Mouse (Mus musculus): Measurements from ENCODE around the gene Pcna. TPM values are rescaled to one million over a fixed set of nuclear protein-coding genes. Genes with fewer than 3 reads are reported as not detected.
A peak's percentile ranks its signal among the peaks of the same experiment; 100 is the strongest.

Pcna gene
- total and polyA plus RNA-seq, 2 experiments from 2014 or later, result 124 to 141 TPM

GRCm38 (mm10) chr2:132264266-132264710 is 11.2 kb upstream of the Pcna start:
- H3K36me3 ChIP-seq (ENCODE audit: insufficient read depth), result no peaks in the 10 kb centered on the region
- peak overlapping the region; percentile 69 for H3K9ac ChIP-seq
- DNase-seq (no peak), ATAC-seq (no peak)
- no peak for TF ChIP-seq CTCF (IDR thresholded peaks at IDR 0.05; ENCODE audit: low read depth)
- peak overlapping the region; percentile 63 for H3K4me2 ChIP-seq (ENCODE audit: low read depth)
- H3K27me3 ChIP-seq (ENCODE audit: insufficient read depth, low read length), result no peaks in the 10 kb centered on the region
- no peak overlapping the region for H3K27ac ChIP-seq (ENCODE audit: low read depth, low read length)
- H3K4me3 ChIP-seq (ENCODE audit: low read depth, low read length), result peak overlapping the region; percentile 61
- H3K4me1 ChIP-seq (ENCODE audit: insufficient read depth), result peaks cover 12% of the 10 kb centered on the region
- no peaks in the 10 kb centered on the region for H3K9me3 ChIP-seq (ENCODE audit: low read length)
- WGBS, result 16% methylated on average over 6 of the region's 6 CpGs

- WGBS, result 6% methylated on average over 47 of the region's 47 CpGs
- no peak for TF ChIP-seq CTCF (IDR thresholded peaks at IDR 0.05; ENCODE audit: low read depth)
- Histone ChIP-seq H3K27me3 (ENCODE audit: insufficient read depth, low read length) (no peaks in the 10 kb centered on the region), H3K27ac (ENCODE audit: low read depth, low read length) (peak overlapping the region; percentile 79), H3K9me3 (ENCODE audit: low read length) (no peaks in the 10 kb centered on the region), H3K36me3 (ENCODE audit: insufficient read depth) (no peaks in the 10 kb centered on the region), H3K4me2 (ENCODE audit: low read depth) (peak overlapping the region; percentile 63), H3K4me3 (ENCODE audit: low read depth, low read length) (peak overlapping the region; percentile 61), H3K4me1 (ENCODE audit: insufficient read depth) (peaks cover 12% of the 10 kb centered on the region), H3K9ac (peak overlapping the region; percentile 69)
- ATAC-seq (peak; percentile 8; the same call in 1 of the 2 replicates), DNase-seq (peak; percentile 49)
Measured at GRCm38 (mm10) chr2:132263421-132264265, 10.5 kb upstream of the Pcna start.

DNA sequence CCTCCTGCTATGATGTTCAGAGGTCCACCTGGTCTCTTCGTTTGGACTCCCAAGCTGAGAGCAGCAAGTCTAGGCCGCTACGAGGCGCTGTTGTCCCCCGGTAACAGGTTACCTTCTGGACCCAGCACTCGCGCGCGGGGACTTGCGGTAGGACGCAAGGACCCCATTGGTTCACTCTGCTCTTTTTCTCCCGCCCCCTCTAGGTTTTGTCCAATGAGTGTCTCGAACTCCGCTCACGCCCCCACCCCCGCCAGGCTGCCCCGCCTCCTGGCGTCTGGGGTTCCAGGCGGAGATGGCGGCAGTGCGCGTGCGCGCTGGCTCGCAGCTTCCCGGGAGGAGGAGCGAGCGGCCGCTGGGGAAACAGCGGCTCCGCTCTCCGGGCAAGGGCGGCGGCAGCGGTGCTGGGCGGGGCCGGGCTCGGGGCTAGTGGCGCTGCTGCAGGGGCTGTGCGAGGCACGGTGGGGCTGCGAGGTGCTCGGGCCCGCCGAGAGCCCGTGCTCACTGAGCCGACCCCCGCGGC is 9.8 kb upstream of the Pcna start, which contains the start of gene Cds2:
Gene Cds2, plus strand, starts transcription at position 270 of the 520 bp plus-strand sequence.
- 5% methylated on average over 49 of the region's 49 CpGs for WGBS
- DNase-seq (peak; percentile 99), ATAC-seq (peak; percentile 99)
- Histone ChIP-seq H3K9me3 (ENCODE audit: low read length) (no peaks in the 10 kb centered on the region), H3K4me1 (ENCODE audit: insufficient read depth) (peaks cover 12% of the 10 kb centered on the region), H3K9ac (peak within 1 kb of the TSS; percentile 69), H3K4me3 (ENCODE audit: low read depth, low read length) (peak within 1 kb of the TSS; percentile 61), H3K36me3 (ENCODE audit: insufficient read depth) (no peaks in the 10 kb centered on the region), H3K27ac (ENCODE audit: low read depth, low read length) (peak within 1 kb of the TSS; percentile 79), H3K27me3 (ENCODE audit: insufficient read depth, low read length) (no peaks in the 10 kb centered on the region), H3K4me2 (ENCODE audit: low read depth) (peak within 1 kb of the TSS; percentile 63)
- TF ChIP-seq CTCF (IDR thresholded peaks at IDR 0.05; ENCODE audit: low read depth), result peak; percentile 89

DNA sequence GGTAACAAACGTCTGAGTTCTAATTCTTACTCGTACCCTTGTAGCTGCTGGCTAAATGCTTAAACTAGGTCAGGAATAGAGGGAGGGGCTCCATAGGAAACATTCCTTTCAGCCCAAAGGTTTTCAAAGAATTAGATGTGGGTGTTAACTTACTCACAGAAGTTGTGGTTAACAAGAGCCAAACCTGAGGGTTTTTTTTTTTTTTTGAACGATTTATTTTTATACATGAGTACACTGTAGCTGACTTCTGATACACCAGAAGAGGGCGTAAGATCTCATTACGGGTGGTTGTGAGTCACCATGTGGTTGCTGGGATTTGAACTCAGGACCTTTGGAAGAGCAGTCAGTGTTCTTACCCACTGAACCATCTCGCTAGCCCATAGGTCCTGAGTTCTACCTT is 9.1 kb upstream of the Pcna start:
- H3K4me2 ChIP-seq (ENCODE audit: low read depth), result no peak overlapping the region
- no peak for TF ChIP-seq CTCF (IDR thresholded peaks at IDR 0.05; ENCODE audit: low read depth)
- H3K9ac ChIP-seq, result no peak overlapping the region
- H3K27me3 ChIP-seq (ENCODE audit: insufficient read depth, low read length), result no peaks in the 10 kb centered on the region
- H3K9me3 ChIP-seq (ENCODE audit: low read length), result no peaks in the 10 kb centered on the region
- ATAC-seq, result no peak
- no peak overlapping the region for H3K4me3 ChIP-seq (ENCODE audit: low read depth, low read length)
- 73% methylated on average over 6 of the region's 6 CpGs for WGBS
- H3K27ac ChIP-seq (ENCODE audit: low read depth, low read length), result no peak overlapping the region
- no peak for DNase-seq
- H3K4me1 ChIP-seq (ENCODE audit: insufficient read depth), result peaks cover 12% of the 10 kb centered on the region
- no peaks in the 10 kb centered on the region for H3K36me3 ChIP-seq (ENCODE audit: insufficient read depth)

DNA sequence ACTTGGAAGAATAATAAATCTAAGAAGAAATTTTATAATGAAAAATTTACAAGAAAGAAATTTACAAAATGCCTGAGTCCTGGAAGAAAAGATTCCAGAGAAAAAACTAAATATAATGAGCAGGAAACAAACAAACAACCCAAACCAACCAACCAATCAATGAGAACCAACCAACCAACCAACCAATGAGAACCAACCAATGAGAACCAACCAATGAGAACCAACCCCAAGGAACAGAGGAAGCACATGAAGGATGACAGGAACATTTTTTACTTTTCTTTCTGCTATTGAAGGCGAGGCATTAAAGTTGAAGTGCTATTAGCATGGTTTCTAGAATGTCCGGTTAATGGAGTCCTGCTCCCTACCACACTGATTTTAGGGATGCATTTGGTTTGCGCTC is 7.5 kb upstream of the Pcna start:
- Histone ChIP-seq H3K4me1 (ENCODE audit: insufficient read depth) (peaks cover 12% of the 10 kb centered on the region), H3K27me3 (ENCODE audit: insufficient read depth, low read length) (no peaks in the 10 kb centered on the region), H3K36me3 (ENCODE audit: insufficient read depth) (no peaks in the 10 kb centered on the region), H3K9me3 (ENCODE audit: low read length) (no peaks in the 10 kb centered on the region), H3K4me2 (ENCODE audit: low read depth) (no peak overlapping the region), H3K9ac (no peak overlapping the region), H3K4me3 (ENCODE audit: low read depth, low read length) (no peak overlapping the region), H3K27ac (ENCODE audit: low read depth, low read length) (no peak overlapping the region)
- ATAC-seq (no peak), DNase-seq (no peak)
- no peak for TF ChIP-seq CTCF (IDR thresholded peaks at IDR 0.05; ENCODE audit: low read depth)
- WGBS, result 96% methylated on average over 3 of the region's 3 CpGs

DNA sequence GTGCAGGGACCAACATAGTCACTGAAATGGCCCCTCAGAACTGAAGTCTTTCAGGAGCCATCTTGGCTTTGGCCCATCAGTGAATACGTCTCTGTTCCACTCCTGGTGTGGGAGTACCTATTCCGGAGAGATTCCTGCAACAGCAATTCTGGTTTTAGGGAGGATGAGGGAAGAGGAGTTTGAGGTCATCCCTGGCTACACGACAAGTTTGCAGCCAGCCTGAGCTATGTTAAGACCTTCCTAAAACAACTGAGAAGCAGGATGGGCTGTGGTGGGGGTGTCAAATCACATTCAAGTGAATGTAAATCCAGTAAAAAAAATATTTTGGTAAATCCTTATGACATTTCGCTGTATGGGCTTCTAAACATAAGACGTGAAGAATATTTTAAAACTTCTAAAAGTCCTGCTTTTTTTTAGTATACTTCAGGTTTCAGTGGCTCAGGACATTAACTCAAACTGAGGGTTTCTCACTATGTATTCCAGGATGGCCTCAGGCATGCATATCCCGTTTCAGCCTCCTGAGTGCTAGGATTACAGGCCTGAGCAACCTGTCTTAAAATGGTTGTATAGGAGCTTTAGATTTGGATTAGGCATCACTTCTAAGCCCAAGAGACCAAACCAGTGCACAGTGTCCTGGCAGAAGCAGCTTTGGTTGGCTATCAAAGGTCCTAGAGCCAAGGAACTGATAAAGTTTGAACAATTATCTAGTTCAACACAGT is 4.4 kb upstream of the Pcna start:
- Histone ChIP-seq H3K27me3 (ENCODE audit: insufficient read depth, low read length) (no peaks in the 10 kb centered on the region), H3K9me3 (ENCODE audit: low read length) (no peaks in the 10 kb centered on the region), H3K4me3 (ENCODE audit: low read depth, low read length) (no peak overlapping the region), H3K27ac (ENCODE audit: low read depth, low read length) (no peak overlapping the region), H3K36me3 (ENCODE audit: insufficient read depth) (no peaks in the 10 kb centered on the region), H3K9ac (no peak overlapping the region), H3K4me1 (ENCODE audit: insufficient read depth) (no peaks in the 10 kb centered on the region), H3K4me2 (ENCODE audit: low read depth) (no peak overlapping the region)
- no peak for TF ChIP-seq CTCF (IDR thresholded peaks at IDR 0.05; ENCODE audit: low read depth)
- no peak for ATAC-seq
- DNase-seq, result no peak
- WGBS, result 95% methylated on average over 6 of the region's 6 CpGs
